Mouse (Mus musculus): ENCODE data around the gene Mxd4. TPM values are rescaled to one million over a fixed set of nuclear protein-coding genes. Genes with fewer than 3 reads are reported as not detected.

Gene Mxd4
- polyA plus RNA-seq, 1 experiment from 2014 or later, result 50.9 TPM

GRCm38 (mm10) chr5:34189521-34189920, 2.0 kb upstream of the Mxd4 start:
- 55% methylated on average over 1 of the region's 1 CpGs for WGBS
- H3K4me3 ChIP-seq (ENCODE audit: low read length), result no peak overlapping the region
- no peak overlapping the region for H3K4me2 ChIP-seq (replicated peaks; ENCODE audit: low read depth, low read length)
- no peak for ATAC-seq (ENCODE audit: low FRiP score, low TSS enrichment)
- H3K27me3 ChIP-seq (ENCODE audit: insufficient read depth, low read length), result no peaks in the 10 kb centered on the region
- H3K27ac ChIP-seq (ENCODE audit: low read length), result no peak overlapping the region
- no peaks in the 10 kb centered on the region for H3K9me3 ChIP-seq (ENCODE audit: low read length)
- H3K4me1 ChIP-seq (ENCODE audit: insufficient read depth, low read length), result peaks cover 31% of the 10 kb centered on the region
- no peak overlapping the region for H3K9ac ChIP-seq (replicated peaks; ENCODE audit: low read length)
- H3K36me3 ChIP-seq (ENCODE audit: insufficient read depth, low read length), result no peaks in the 10 kb centered on the region

GRCm38 (mm10) chr5:34188856-34189255, 1.3 kb upstream of the Mxd4 start:
- Histone ChIP-seq H3K4me1 (ENCODE audit: insufficient read depth, low read length) (peaks cover 38% of the 10 kb centered on the region), H3K27me3 (ENCODE audit: insufficient read depth, low read length) (no peaks in the 10 kb centered on the region), H3K4me2 (replicated peaks; ENCODE audit: low read depth, low read length) (peak overlapping the region; percentile 74), H3K9ac (replicated peaks; ENCODE audit: low read length) (peak overlapping the region; percentile 81; the same call in 1 of the 2 replicates), H3K27ac (ENCODE audit: low read length) (no peak overlapping the region), H3K4me3 (ENCODE audit: low read length) (peak overlapping the region; percentile 94), H3K36me3 (ENCODE audit: insufficient read depth, low read length) (peaks cover 3% of the 10 kb centered on the region), H3K9me3 (ENCODE audit: low read length) (no peaks in the 10 kb centered on the region)
- no peak for ATAC-seq (ENCODE audit: low FRiP score, low TSS enrichment)
- WGBS, result 63% methylated on average over 2 of the region's 2 CpGs

GRCm38 (mm10) chr5:34186961-34187391, 544 bp downstream of the Mxd4 start:
- Histone ChIP-seq H3K4me1 (ENCODE audit: insufficient read depth, low read length) (peaks cover 43% of the 10 kb centered on the region), H3K27me3 (ENCODE audit: insufficient read depth, low read length) (no peaks in the 10 kb centered on the region), H3K36me3 (ENCODE audit: insufficient read depth, low read length) (peaks cover 4% of the 10 kb centered on the region), H3K4me3 (ENCODE audit: low read length) (peak overlapping the region; percentile 94), H3K27ac (ENCODE audit: low read length) (peak overlapping the region; percentile 93), H3K4me2 (replicated peaks; ENCODE audit: low read depth, low read length) (peak overlapping the region; percentile 85), H3K9me3 (ENCODE audit: low read length) (no peaks in the 10 kb centered on the region), H3K9ac (replicated peaks; ENCODE audit: low read length) (peak overlapping the region; percentile 85)
- peak; percentile 24 for ATAC-seq (ENCODE audit: low FRiP score, low TSS enrichment)
- 0% methylated on average over 40 of the region's 46 CpGs for WGBS

- peak overlapping the region; percentile 93 for H3K27ac ChIP-seq (ENCODE audit: low read length)
- ATAC-seq (ENCODE audit: low FRiP score, low TSS enrichment), result no peak
- no peaks in the 10 kb centered on the region for H3K9me3 ChIP-seq (ENCODE audit: low read length)
These were observed 1.1 kb downstream of the Mxd4 start for GRCm38 (mm10) chr5:34186391-34186790.

GRCm38 (mm10) chr5:34185791-34186190, 1.7 kb downstream of the Mxd4 start:
- Histone ChIP-seq H3K4me2 (replicated peaks; ENCODE audit: low read depth, low read length) (peak overlapping the region; percentile 85), H3K4me3 (ENCODE audit: low read length) (peak overlapping the region; percentile 94), H3K4me1 (ENCODE audit: insufficient read depth, low read length) (peaks cover 43% of the 10 kb centered on the region), H3K27me3 (ENCODE audit: insufficient read depth, low read length) (no peaks in the 10 kb centered on the region), H3K9me3 (ENCODE audit: low read length) (no peaks in the 10 kb centered on the region), H3K36me3 (ENCODE audit: insufficient read depth, low read length) (peaks cover 4% of the 10 kb centered on the region), H3K27ac (ENCODE audit: low read length) (no peak overlapping the region), H3K9ac (replicated peaks; ENCODE audit: low read length) (peak overlapping the region; percentile 85)
- no peak for ATAC-seq (ENCODE audit: low FRiP score, low TSS enrichment)

More at GRCm38 (mm10) chr5:34186391-34186790, 1.1 kb downstream of the Mxd4 start:
- Histone ChIP-seq H3K27me3 (ENCODE audit: insufficient read depth, low read length) (no peaks in the 10 kb centered on the region), H3K9ac (replicated peaks; ENCODE audit: low read length) (peak overlapping the region; percentile 85), H3K4me3 (ENCODE audit: low read length) (peak overlapping the region; percentile 94), H3K36me3 (ENCODE audit: insufficient read depth, low read length) (peaks cover 4% of the 10 kb centered on the region), H3K4me2 (replicated peaks; ENCODE audit: low read depth, low read length) (peak overlapping the region; percentile 85), H3K4me1 (ENCODE audit: insufficient read depth, low read length) (peaks cover 43% of the 10 kb centered on the region)
- 51% methylated on average over 2 of the region's 2 CpGs for WGBS

- ATAC-seq (ENCODE audit: low FRiP score, low TSS enrichment), result no peak
- H3K9ac ChIP-seq (replicated peaks; ENCODE audit: low read length), result 0 out of 2 replicates have a peak overlapping the region, but pooled peaks have one; percentile 9
- no peak overlapping the region for H3K27ac ChIP-seq (ENCODE audit: low read length)
- H3K4me2 ChIP-seq (replicated peaks; ENCODE audit: low read depth, low read length), result peak overlapping the region; percentile 28
- H3K4me1 ChIP-seq (ENCODE audit: insufficient read depth, low read length), result peaks cover 43% of the 10 kb centered on the region
- H3K27me3 ChIP-seq (ENCODE audit: insufficient read depth, low read length), result no peaks in the 10 kb centered on the region
- peaks cover 7% of the 10 kb centered on the region for H3K36me3 ChIP-seq (ENCODE audit: insufficient read depth, low read length)
- 78% methylated on average over 1 of the region's 1 CpGs for WGBS
- no peak overlapping the region for H3K4me3 ChIP-seq (ENCODE audit: low read length)
- H3K9me3 ChIP-seq (ENCODE audit: low read length), result no peaks in the 10 kb centered on the region
These were observed 2.4 kb downstream of the Mxd4 start for GRCm38 (mm10) chr5:34185051-34185580.

GRCm38 (mm10) chr5:34183976-34184375, 3.5 kb downstream of the Mxd4 start:
- ATAC-seq (ENCODE audit: low FRiP score, low TSS enrichment), result no peak
- no peak overlapping the region for H3K27ac ChIP-seq (ENCODE audit: low read length)

GRCm38 (mm10) chr5:34183156-34183880, 4.2 kb downstream of the Mxd4 start:
- ATAC-seq (ENCODE audit: low FRiP score, low TSS enrichment), result no peak
- WGBS, result 74% methylated on average over 5 of the region's 5 CpGs
- Histone ChIP-seq H3K4me1 (ENCODE audit: insufficient read depth, low read length) (peaks cover 34% of the 10 kb centered on the region), H3K4me2 (replicated peaks; ENCODE audit: low read depth, low read length) (no peak overlapping the region), H3K9me3 (ENCODE audit: low read length) (no peaks in the 10 kb centered on the region), H3K27ac (ENCODE audit: low read length) (no peak overlapping the region), H3K4me3 (ENCODE audit: low read length) (no peak overlapping the region), H3K27me3 (ENCODE audit: insufficient read depth, low read length) (no peaks in the 10 kb centered on the region), H3K36me3 (ENCODE audit: insufficient read depth, low read length) (peaks cover 24% of the 10 kb centered on the region), H3K9ac (replicated peaks; ENCODE audit: low read length) (peak overlapping the region; percentile 31; the same call in 1 of the 2 replicates)

More at GRCm38 (mm10) chr5:34183976-34184375, 3.5 kb downstream of the Mxd4 start:
- Histone ChIP-seq H3K4me1 (ENCODE audit: insufficient read depth, low read length) (peaks cover 40% of the 10 kb centered on the region), H3K9ac (replicated peaks; ENCODE audit: low read length) (no peak overlapping the region), H3K27me3 (ENCODE audit: insufficient read depth, low read length) (no peaks in the 10 kb centered on the region), H3K36me3 (ENCODE audit: insufficient read depth, low read length) (peaks cover 18% of the 10 kb centered on the region), H3K9me3 (ENCODE audit: low read length) (no peaks in the 10 kb centered on the region), H3K4me3 (ENCODE audit: low read length) (no peak overlapping the region), H3K4me2 (replicated peaks; ENCODE audit: low read depth, low read length) (no peak overlapping the region)
- 90% methylated on average over 3 of the region's 3 CpGs for WGBS

- no peak for ATAC-seq (ENCODE audit: low FRiP score, low TSS enrichment)
- H3K4me3 ChIP-seq (ENCODE audit: low read length), result no peak overlapping the region
- no peak overlapping the region for H3K9ac ChIP-seq (replicated peaks; ENCODE audit: low read length)
- H3K9me3 ChIP-seq (ENCODE audit: low read length), result no peaks in the 10 kb centered on the region
- peaks cover 32% of the 10 kb centered on the region for H3K36me3 ChIP-seq (ENCODE audit: insufficient read depth, low read length)
- 68% methylated on average over 3 of the region's 3 CpGs for WGBS
- no peak overlapping the region for H3K27ac ChIP-seq (ENCODE audit: low read length)
- no peaks in the 10 kb centered on the region for H3K27me3 ChIP-seq (ENCODE audit: insufficient read depth, low read length)
- H3K4me1 ChIP-seq (ENCODE audit: insufficient read depth, low read length), result peaks cover 33% of the 10 kb centered on the region
- no peak overlapping the region for H3K4me2 ChIP-seq (replicated peaks; ENCODE audit: low read depth, low read length)
These were observed 5.0 kb downstream of the Mxd4 start for GRCm38 (mm10) chr5:34182486-34182885.

- Histone ChIP-seq H3K36me3 (ENCODE audit: insufficient read depth, low read length) (peaks cover 55% of the 10 kb centered on the region), H3K4me3 (ENCODE audit: low read length) (no peak overlapping the region), H3K27me3 (ENCODE audit: insufficient read depth, low read length) (no peaks in the 10 kb centered on the region), H3K9me3 (ENCODE audit: low read length) (no peaks in the 10 kb centered on the region), H3K27ac (ENCODE audit: low read length) (no peak overlapping the region), H3K9ac (replicated peaks; ENCODE audit: low read length) (no peak overlapping the region), H3K4me2 (replicated peaks; ENCODE audit: low read depth, low read length) (no peak overlapping the region), H3K4me1 (ENCODE audit: insufficient read depth, low read length) (no peaks in the 10 kb centered on the region)
- no peak for ATAC-seq (ENCODE audit: low FRiP score, low TSS enrichment)
- 95% methylated on average over 4 of the region's 4 CpGs for WGBS
These were observed 9.7 kb downstream of the Mxd4 start for GRCm38 (mm10) chr5:34177821-34178220.
